Mouse (Mus musculus) liver, embryonic 14.5 days (tissue): Measurements from ENCODE around the gene Olfr434.
A peak's percentile ranks its signal among the peaks of the same experiment; 100 is the strongest.

Experiments
- CTCF ChIP-seq: IDR thresholded peaks from 2 replicates; pipeline ENCODE4 v1.5.1; 2016; ENCODE audit warnings: antibody characterized with exemption, low read depth, control low read depth
- EP300 ChIP-seq: IDR thresholded peaks from 2 replicates; pipeline ENCODE4 v1.6.1; 2016; ENCODE audit warnings: antibody characterized with exemption, low read depth

- peak; percentile 41; the same call in 1 of the 2 replicates for TF ChIP-seq CTCF
- no peak for TF ChIP-seq EP300
Observed at GRCm38 (mm10) chr6:43254193-43254926, 41.5 kb downstream of the Olfr434 start.
